16 mouse cellular contexts compared by ENCODE assay signal in genomic region chr3:119701467-119701866, GRCm38 (mm10).
DNase-seq lines count a peak whose midpoint lies in the region; ATAC-seq and TF ChIP-seq lines count a peak whose summit lies in the region.
"Had no signal": no experiment of that assay in that cellular context is flagged by ENCODE, and none has a peak within 500 bp of the region (broad histone marks: within the 10 kb centered on the region; RNA-seq: fewer than 3 reads in every experiment).

No protein-coding gene starts in this region.

- H3K4me2 ChIP-seq in stomach, embryonic 15.5 days, result no peak overlapping the region
- no peak overlapping the region for H3K4me2 ChIP-seq in stomach, postnatal 0 days (replicated peaks; ENCODE audit: low read depth)
- H3K4me2 ChIP-seq in heart, embryonic 12.5 days, result no peak overlapping the region
- H3K4me2 ChIP-seq: embryonic facial prominence, embryonic 12.5 days; heart, embryonic 13.5 days had no signal

- H3K4me3 ChIP-seq in stomach, embryonic 15.5 days (replicated peaks), result no peak overlapping the region
- H3K4me3 ChIP-seq in stomach, postnatal 0 days (ENCODE audit: low read depth, low read length), result no peak overlapping the region
- no peak overlapping the region for H3K4me3 ChIP-seq in heart, embryonic 12.5 days
- H3K4me3 ChIP-seq: embryonic facial prominence, embryonic 12.5 days; heart, embryonic 13.5 days; hindbrain, embryonic 10.5 days had no signal

- H3K9ac ChIP-seq in stomach, embryonic 15.5 days, result no peak overlapping the region
- no peak overlapping the region for H3K9ac ChIP-seq in stomach, postnatal 0 days (ENCODE audit: low read length)
- H3K9ac ChIP-seq in heart, embryonic 12.5 days, result no peak overlapping the region
- H3K9ac ChIP-seq: embryonic facial prominence, embryonic 12.5 days; heart, embryonic 13.5 days had no signal

- no peaks in the 10 kb centered on the region for H3K4me1 ChIP-seq in stomach, embryonic 15.5 days
- H3K4me1 ChIP-seq in stomach, postnatal 0 days (replicated peaks; ENCODE audit: control insufficient read depth, insufficient read depth), result no peaks in the 10 kb centered on the region
- H3K4me1 ChIP-seq in heart, embryonic 12.5 days (replicated peaks), result no peaks in the 10 kb centered on the region
- H3K4me1 ChIP-seq: embryonic facial prominence, embryonic 12.5 days; heart, embryonic 13.5 days; hindbrain, embryonic 10.5 days had no signal

- WGBS in stomach, embryonic 15.5 days, result 25% methylated on average over 3 of the region's 3 CpGs
- 13% methylated on average over 3 of the region's 3 CpGs for WGBS in stomach, postnatal 0 days
- WGBS in heart, embryonic 12.5 days, result 68% methylated on average over 3 of the region's 3 CpGs

- no peak for TF ChIP-seq EP300 in stomach, postnatal 0 days (optimal IDR thresholded peaks at IDR 0.05)

- no peak for TF ChIP-seq CTCF in stomach, postnatal 0 days (IDR thresholded peaks at IDR 0.05; ENCODE audit: low read depth)

- H3K27ac ChIP-seq in stomach, embryonic 15.5 days, result no peak overlapping the region
- no peak overlapping the region for H3K27ac ChIP-seq in stomach, postnatal 0 days (replicated peaks)
- no peak overlapping the region for H3K27ac ChIP-seq in heart, embryonic 12.5 days (ENCODE audit: poor library complexity, severe bottlenecking)
- H3K27ac ChIP-seq: embryonic facial prominence, embryonic 12.5 days; heart, embryonic 13.5 days; hindbrain, embryonic 10.5 days had no signal

- H3K9me3 ChIP-seq in stomach, embryonic 15.5 days, result no peaks in the 10 kb centered on the region
- H3K9me3 ChIP-seq in stomach, postnatal 0 days (ENCODE audit: control insufficient read depth, low read length), result no peaks in the 10 kb centered on the region
- H3K9me3 ChIP-seq in heart, embryonic 12.5 days (replicated peaks), result no peaks in the 10 kb centered on the region
- H3K9me3 ChIP-seq: embryonic facial prominence, embryonic 12.5 days; heart, embryonic 13.5 days; hindbrain, embryonic 10.5 days had no signal

- DNase-seq in stomach, postnatal 0 days (ENCODE audit: low spot score), result no peak
- DNase-seq in kidney, adult 8-10 months, result peak; percentile 63 to 80
- DNase-seq in kidney, postnatal 4 days, result peak; percentile 11 to 25
- DNase-seq in heart, adult 9 months (ENCODE audit: low spot score in 2 of 2), result no peak
- DNase-seq: cerebellum, adult 11-12 months; gastrocnemius, postnatal 25 days; lung, adult 18-20 months; midbrain, embryonic 14.5 days; right cerebral cortex, postnatal 25 days had no signal

- peak; percentile 39; the same call in 1 of the 2 replicates for ATAC-seq in stomach, embryonic 15.5 days (ENCODE audit: insufficient read depth, low FRiP score, low read depth)
- ATAC-seq in stomach, postnatal 0 days (ENCODE audit: low FRiP score, low TSS enrichment), result no peak
- ATAC-seq in heart, embryonic 12.5 days (ENCODE audit: insufficient number of reproducible peaks, low FRiP score), result no peak
- no peak for ATAC-seq in erythroblast, adult 5-6 weeks (replicated peaks; ENCODE audit: low FRiP score, poor library complexity, severe bottlenecking)
- ATAC-seq: CD4-positive, CD25-positive, alpha-beta regulatory T cell, adult 4 months had no signal

- H3K36me3 ChIP-seq in stomach, embryonic 15.5 days, result no peaks in the 10 kb centered on the region
- H3K36me3 ChIP-seq in stomach, postnatal 0 days (ENCODE audit: control insufficient read depth, insufficient read depth, low read length), result no peaks in the 10 kb centered on the region
- no peaks in the 10 kb centered on the region for H3K36me3 ChIP-seq in heart, embryonic 12.5 days
- H3K36me3 ChIP-seq: embryonic facial prominence, embryonic 12.5 days; heart, embryonic 13.5 days; hindbrain, embryonic 10.5 days had no signal

- no peaks in the 10 kb centered on the region for H3K27me3 ChIP-seq in stomach, embryonic 15.5 days (replicated peaks)
- no peaks in the 10 kb centered on the region for H3K27me3 ChIP-seq in stomach, postnatal 0 days (ENCODE audit: control insufficient read depth, insufficient read depth, low read length)
- no peaks in the 10 kb centered on the region for H3K27me3 ChIP-seq in heart, embryonic 12.5 days (replicated peaks)
- H3K27me3 ChIP-seq: embryonic facial prominence, embryonic 12.5 days; heart, embryonic 13.5 days had no signal

Comparison
In these comparisons a context has a peak if more than half of its experiments do, and no peak if none do; other contexts are left out.
1. DNase-seq: peak in kidney, adult 8-10 months (2 of 2) and kidney, postnatal 4 days (2 of 2); none in stomach, postnatal 0 days (single experiment) and heart, adult 9 months (0 of 2).